Mouse (Mus musculus): ENCODE data around the gene Gins2.

GRCm38 (mm10) chr8:120559654-120560053 lies 29.4 kb downstream of the Gins2 start:
- TF ChIP-seq CTCF (IDR thresholded peaks at IDR 0.05; ENCODE audit: insufficient read depth, low read length): no peak
- TF ChIP-seq POLR2A (IDR thresholded peaks at IDR 0.05; ENCODE audit: borderline replicate concordance, extremely low read depth, low read depth, low read length): no peak

Data from lung, adult 2 months (tissue).